Mouse (Mus musculus) left cerebral cortex, adult 18-20 months (tissue): ENCODE results near the gene Rassf5. TPM values are rescaled to one million over a fixed set of nuclear protein-coding genes. Genes with fewer than 3 reads are reported as not detected.
A peak's percentile ranks its signal among the peaks of the same experiment; 100 is the strongest.
"Not testable (repeated sequence)": the region's sequence is repeated elsewhere in the genome, so short reads cannot be mapped to it uniquely, and the experiment has no call there.

Experiments used
- DNase-seq, 2 experiments: peaks; one replicate each; pipeline ENCODE4 v3.0.0; 2021 to 2022; ENCODE audit warnings: low spot score in 2 of 2, mixed read lengths in 1 of 2
- total RNA-seq, 2 experiments: library from RNA; stranded (reverse); gene quantifications; 2 replicates each; pipeline ENCODE4 v1.2.3; 2021

Gene Rassf5
- total RNA-seq, 2 experiments from 2014 or later = 27.7 to 28.1 TPM

GRCm38 (mm10) chr1:131259632-131260308 is 14.7 kb upstream of the Rassf5 start:
- no peak for DNase-seq

DNA sequence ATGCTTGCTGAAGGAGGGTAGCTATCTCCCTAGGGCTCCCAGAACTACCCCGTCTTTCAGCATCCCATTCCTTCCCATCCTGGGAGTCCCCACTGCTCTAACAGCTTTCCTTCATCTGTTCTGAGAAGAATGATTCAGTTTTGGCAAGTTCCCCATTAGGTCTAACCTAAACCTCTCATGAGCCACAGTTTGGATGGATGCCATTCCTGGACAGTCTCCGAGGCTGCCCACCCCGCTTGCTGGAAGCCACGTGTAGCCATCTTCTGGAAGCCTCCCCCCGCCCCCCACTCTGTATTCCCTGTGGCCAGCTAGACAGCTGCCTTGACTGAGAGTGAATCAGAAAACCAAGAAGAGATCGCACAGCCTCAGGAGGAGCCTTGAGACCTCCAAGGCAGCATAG is 12.2 kb upstream of the Rassf5 start:
- no peak for DNase-seq

- not testable (repeated sequence) for DNase-seq
Observed at GRCm38 (mm10) chr1:131252516-131253250, 7.6 kb upstream of the Rassf5 start.

DNA sequence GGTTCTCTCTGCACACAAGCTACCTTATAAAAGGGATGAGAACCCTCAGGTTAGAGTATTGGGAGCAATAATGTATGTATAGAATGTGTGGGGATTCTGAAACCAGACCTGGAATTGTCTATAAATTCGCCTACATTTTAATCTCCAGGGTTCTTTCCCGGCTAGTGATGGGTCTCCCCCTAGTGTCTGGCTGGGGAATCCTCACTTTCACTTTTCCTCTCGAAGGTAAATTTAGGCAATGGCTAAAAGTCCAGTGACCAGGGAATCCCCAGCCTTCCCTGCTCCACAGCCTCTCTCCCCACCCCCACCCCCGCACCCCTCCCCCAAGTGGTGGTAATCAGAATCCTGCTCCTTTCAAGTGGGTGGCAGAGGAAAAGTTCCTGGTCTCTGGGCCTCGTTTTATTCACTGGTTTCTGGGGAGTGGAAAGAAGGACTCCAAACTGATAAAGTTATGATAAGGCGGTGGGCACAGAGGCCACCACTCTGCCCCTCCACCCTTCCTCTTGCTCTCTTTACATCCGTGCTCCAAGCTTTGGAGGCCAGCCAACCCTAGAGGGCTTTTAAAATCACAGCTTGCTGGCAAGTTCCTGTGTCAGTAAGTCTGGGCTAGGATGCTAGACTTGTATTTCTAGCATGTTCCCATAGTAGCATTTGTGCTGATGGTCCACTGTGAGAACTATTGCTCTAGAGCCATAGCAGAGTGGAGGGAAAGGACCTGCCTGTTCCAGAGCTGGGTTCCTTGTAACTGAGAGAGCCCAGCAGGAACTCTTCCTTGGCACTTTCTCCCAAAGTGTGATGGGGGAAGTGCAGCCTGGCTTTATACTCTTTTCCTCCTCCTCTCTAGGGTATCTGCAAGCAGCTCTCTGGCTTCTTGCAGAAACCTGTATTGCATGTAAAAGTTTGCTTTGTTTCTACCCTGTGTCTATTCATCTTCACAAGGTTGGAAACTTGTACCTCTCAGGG is 1.7 kb upstream of the Rassf5 start:
- peak; percentile 55 for DNase-seq

DNA sequence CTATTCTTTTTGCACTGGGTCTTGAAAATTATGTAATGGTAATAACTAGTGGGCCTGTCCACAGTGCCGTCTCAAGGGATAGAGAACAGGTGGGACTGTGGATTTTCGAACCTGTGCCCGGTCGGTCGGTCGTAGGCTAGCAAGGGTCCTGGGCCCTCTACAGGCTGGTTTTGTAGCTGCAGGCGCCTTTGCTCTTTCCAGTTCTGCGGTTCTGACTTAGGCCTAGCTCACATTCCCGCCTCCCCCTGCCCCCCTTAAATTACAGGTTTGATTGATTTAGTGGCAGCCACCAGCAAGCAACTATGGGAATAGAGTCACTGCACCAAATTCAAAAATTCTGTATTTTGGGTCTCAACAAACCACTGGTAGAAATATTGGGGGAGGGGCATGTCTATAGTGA is 868 bp upstream of the Rassf5 start:
- DNase-seq = peak; percentile 53 to 58

- peak; percentile 19 to 38 for DNase-seq
Observed at GRCm38 (mm10) chr1:131244536-131245088, 446 bp downstream of the Rassf5 start.

DNA sequence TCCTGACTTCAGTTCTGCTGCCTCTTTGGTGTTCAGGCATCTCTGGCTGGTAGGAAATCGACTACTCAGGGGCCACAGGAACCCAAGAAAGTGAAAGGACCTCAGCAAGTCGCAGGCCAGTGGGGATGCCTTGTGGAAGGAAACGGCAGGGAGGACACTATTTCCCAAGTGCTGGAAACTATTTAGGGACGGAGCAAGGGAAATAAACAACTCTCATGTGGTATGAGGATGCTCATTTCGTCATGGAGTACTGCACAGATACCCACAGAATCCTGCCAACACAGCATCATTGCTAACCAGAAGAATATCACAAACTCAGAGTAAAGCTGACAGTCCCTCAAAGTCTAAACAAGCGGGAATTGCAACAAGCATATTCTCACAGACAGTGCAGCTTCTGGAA is 2.1 kb downstream of the Rassf5 start:
- DNase-seq = no peak

GRCm38 (mm10) chr1:131239576-131240193 is 5.4 kb downstream of the Rassf5 start:
- no peak for DNase-seq

DNA sequence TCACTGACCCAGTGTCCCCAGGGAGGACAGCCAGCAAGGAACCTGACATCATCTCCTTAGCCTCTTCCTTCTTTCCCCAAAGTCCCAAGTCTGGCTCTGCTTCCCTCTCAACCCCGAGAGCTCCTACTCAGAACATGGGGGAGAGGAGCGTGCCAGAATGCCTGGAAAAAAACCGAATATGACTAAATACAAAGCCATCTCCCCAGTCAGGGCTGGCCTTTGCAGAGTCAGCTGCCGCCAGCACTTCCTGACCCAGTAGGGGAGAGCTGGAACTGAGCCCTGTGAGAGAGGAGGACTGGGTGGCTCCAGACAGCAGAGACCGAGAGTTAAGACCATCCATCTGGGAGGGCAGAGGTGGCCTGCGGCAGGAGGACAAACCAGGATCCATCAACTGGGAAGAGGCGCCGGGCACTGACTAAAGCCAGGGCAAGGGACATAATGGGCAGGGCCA is 6.1 kb downstream of the Rassf5 start:
- no peak for DNase-seq

GRCm38 (mm10) chr1:131236077-131236476 is 9.0 kb downstream of the Rassf5 start:
- no peak for DNase-seq

DNA sequence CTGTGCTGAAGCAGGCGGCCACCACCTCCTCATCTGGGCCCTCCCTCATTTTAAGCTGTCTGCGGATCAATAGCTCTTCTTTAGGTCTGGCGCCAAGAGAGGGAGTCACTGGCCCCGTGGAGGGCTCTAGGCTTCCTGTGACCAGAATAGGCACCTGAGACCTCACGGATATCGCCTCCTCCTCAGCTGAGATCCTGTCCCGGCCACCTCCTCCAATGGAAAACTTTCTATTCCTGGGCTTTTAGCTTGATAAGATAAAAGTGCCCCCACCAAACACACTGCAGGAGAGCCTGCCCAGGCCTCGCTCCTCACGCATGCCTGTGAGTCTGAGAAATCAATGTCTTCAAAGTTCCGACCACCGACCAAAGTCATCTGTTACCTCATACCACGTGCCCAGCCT is 11.5 kb downstream of the Rassf5 start:
- no peak for DNase-seq

- no peak for DNase-seq
Observed at GRCm38 (mm10) chr1:131228659-131229058, 16.4 kb downstream of the Rassf5 start.

DNA sequence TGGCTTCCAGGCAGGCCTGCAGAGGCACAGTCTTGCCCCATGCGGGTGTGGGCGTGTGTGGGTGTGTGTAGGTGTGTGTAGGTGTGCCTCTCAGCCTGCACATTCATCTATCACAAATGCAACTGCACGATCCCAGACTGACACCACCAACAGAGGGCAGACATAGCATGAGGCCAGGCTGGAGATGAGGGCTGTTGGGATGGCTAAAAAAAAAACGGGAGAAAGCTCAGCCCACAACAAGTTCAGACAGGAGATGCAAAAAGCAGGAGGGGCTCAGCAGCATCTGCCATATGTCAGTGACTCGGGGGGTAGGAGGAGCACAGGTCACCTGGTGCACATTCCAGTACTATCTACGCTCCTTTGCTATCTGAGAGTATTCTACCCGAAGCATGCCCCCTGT is 16.8 kb downstream of the Rassf5 start:
- no peak for DNase-seq

- DNase-seq = no peak
Observed at GRCm38 (mm10) chr1:131224848-131225471, 20.1 kb downstream of the Rassf5 start.

GRCm38 (mm10) chr1:131223345-131223744 is 21.7 kb downstream of the Rassf5 start:
- DNase-seq = no peak

DNA sequence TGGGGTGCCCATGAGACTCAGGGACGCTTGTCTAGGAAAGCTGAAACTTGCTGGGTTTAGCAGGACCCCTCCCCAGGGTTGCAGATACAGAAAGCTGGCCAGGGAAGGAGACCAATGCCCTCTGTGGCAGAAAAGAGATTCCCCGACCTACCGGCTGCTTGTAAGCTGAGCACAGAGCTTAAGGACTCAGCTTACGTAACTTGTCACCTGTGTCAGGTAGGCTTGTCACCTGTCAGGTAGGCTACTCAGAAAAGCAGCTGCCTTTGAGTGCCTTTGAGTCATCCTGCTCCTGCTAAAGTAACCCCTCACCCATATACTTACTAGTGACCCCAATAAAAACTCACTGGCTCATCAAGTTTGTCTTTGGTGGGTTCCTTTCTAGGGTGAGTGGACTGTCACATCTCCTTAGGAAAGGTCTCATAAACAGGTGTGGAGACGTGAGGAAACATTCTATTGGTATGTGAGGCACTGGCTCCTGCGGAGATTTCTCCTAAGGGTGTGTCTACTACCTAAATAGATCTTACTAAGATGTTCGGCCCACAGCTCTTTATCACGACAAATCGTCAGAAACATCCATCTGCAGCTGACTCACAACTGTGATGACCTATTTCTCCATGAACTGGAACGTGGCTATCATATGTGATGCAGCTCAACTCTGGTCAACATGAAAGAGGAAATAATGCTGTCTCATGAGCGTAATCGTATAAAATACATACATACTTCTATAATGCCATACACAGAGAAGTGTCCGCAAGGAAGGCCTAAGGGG is 23.1 kb downstream of the Rassf5 start:
- DNase-seq = no peak

DNA sequence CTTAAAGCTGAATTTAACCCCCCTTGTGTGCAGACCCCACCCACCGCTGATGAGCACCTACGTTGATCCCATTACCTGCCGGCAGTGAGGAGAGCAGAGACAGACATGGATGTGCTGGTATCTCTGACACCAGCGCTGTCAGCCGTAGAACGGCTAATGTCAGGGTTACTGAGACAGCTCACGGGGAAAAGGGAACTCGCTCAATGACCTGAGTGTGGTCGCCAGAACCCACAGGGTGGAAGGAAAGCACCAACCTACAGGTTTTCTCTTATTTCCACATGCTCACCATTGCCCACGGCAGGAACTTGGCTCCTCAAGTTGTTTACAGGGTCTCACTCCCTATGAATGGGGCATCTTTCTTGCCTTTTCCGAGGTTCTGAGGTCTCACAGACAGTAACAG is 26.1 kb downstream of the Rassf5 start:
- no peak for DNase-seq

DNA sequence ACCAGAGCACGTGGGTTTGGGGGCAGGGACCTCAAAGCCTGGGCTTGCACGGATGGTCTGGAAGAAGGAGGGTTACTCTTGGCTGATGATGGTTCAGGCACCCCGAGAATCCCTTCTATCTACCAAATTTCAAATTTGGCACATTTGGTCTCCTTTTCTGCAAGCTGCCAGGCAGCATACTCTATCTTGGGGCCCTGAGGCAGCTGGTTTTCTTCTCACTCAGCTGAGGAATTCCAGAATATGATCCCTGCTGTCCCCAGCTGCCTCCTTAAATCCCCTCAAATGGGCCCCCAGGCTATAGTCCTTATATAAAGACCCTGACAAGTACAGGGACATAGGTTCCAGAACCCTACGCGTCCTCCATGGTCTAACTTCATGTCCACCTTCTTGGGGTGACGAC is 31.7 kb downstream of the Rassf5 start:
- peak in 1 of 2 experiments; percentile 23 for DNase-seq

DNA sequence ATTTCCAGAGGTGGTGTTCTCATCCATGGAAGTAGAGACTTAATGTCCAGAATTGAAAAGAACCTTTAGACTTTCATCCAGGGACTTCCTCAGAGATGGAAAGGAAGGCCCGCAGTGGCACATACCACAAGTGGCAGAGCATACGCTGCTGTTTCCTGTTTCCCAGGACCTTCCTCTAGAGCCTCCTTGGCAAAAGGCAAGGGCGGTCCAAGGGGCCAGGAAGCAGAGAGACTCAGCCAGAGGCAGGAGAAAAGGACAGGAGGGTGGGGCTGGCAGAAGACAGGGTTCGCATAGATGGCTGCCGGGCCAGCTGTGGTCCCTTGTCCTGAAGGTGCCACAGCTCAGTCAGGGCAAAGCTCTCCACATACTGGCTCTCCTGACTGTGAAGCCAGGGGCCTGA is 32.1 kb downstream of the Rassf5 start:
- no peak for DNase-seq

- no peak for DNase-seq
Observed at GRCm38 (mm10) chr1:131211655-131212054, 33.4 kb downstream of the Rassf5 start.
